Mouse (Mus musculus) erythroblast, embryonic 14.5 days (primary cell): Measurements from ENCODE around the gene Nhsl1.

Experiments used
- GATA1 ChIP-seq: IDR thresholded peaks from 2 replicates; pipeline ENCODE4 v1.6.1; 2012; ENCODE audit warnings: low read length, inconsistent platforms, mixed read lengths
- TAL1 ChIP-seq: IDR thresholded peaks from 3 replicates; pipeline ENCODE4 v1.6.1; 2012; ENCODE audit warnings: low read length, inconsistent platforms, mixed read lengths

- TF ChIP-seq GATA1, result no peak
- TF ChIP-seq TAL1, result no peak
These were observed 127.6 kb downstream of the Nhsl1 start for GRCm38 (mm10) chr10:18446359-18446820.
